Mouse (Mus musculus): ENCODE measurements around the gene Pde4b. TPM values are rescaled to one million over a fixed set of nuclear protein-coding genes. Genes with fewer than 3 reads are reported as not detected.

Gene Pde4b
- polyA plus RNA-seq, 1 experiment: 78.9 TPM

- H3K4me1 ChIP-seq (ENCODE audit: control insufficient read depth, insufficient read depth, low read length): peaks cover 5% of the 10 kb centered on the region; the same call in 1 of the 2 replicates
- peak; percentile 86 to 88 for DNase-seq
- H3K27ac ChIP-seq (ENCODE audit: insufficient read depth, low read length): peak overlapping the region; percentile 98
- no peak for TF ChIP-seq CTCF (IDR thresholded peaks at IDR 0.05; ENCODE audit: borderline replicate concordance, insufficient read depth, low read depth, low read length)
- TF ChIP-seq POLR2A (IDR thresholded peaks at IDR 0.05; ENCODE audit: borderline replicate concordance, insufficient read depth, low read length): peak; percentile 63
- peak overlapping the region; percentile 83 for H3K4me3 ChIP-seq (replicated peaks; ENCODE audit: insufficient read depth, low read depth, low read length)
- WGBS: under 1% methylated on average over 64 of the region's 64 CpGs
- H3K27me3 ChIP-seq (ENCODE audit: control insufficient read depth, insufficient read depth, low read length): no peaks in the 10 kb centered on the region
Measured at GRCm38 (mm10) chr4:102087566-102088234, 357 bp downstream of the Pde4b start.

- Histone ChIP-seq H3K4me1 (ENCODE audit: control insufficient read depth, insufficient read depth, low read length) (peaks cover 5% of the 10 kb centered on the region; the same call in 1 of the 2 replicates), H3K4me3 (replicated peaks; ENCODE audit: insufficient read depth, low read depth, low read length) (peak overlapping the region; percentile 83), H3K27ac (ENCODE audit: insufficient read depth, low read length) (peak overlapping the region; percentile 98), H3K27me3 (ENCODE audit: control insufficient read depth, insufficient read depth, low read length) (no peaks in the 10 kb centered on the region)
- 7% methylated on average over 15 of the region's 15 CpGs for WGBS
- peak; percentile 76 to 81 for DNase-seq
- TF ChIP-seq POLR2A (IDR thresholded peaks at IDR 0.05; ENCODE audit: borderline replicate concordance, insufficient read depth, low read length) (peak; percentile 36; the same call in 1 of the 2 replicates), CTCF (IDR thresholded peaks at IDR 0.05; ENCODE audit: borderline replicate concordance, insufficient read depth, low read depth, low read length) (no peak)
Measured at GRCm38 (mm10) chr4:102088235-102088867, 1.0 kb downstream of the Pde4b start.

GRCm38 (mm10) chr4:102095851-102096250, 8.5 kb downstream of the Pde4b start:
- Histone ChIP-seq H3K4me1 (ENCODE audit: control insufficient read depth, insufficient read depth, low read length) (peaks cover 8% of the 10 kb centered on the region), H3K27me3 (ENCODE audit: control insufficient read depth, insufficient read depth, low read length) (no peaks in the 10 kb centered on the region), H3K4me3 (replicated peaks; ENCODE audit: insufficient read depth, low read depth, low read length) (no peak overlapping the region), H3K27ac (ENCODE audit: insufficient read depth, low read length) (no peak overlapping the region)
- DNase-seq: no peak
- TF ChIP-seq CTCF (IDR thresholded peaks at IDR 0.05; ENCODE audit: borderline replicate concordance, insufficient read depth, low read depth, low read length) (no peak), POLR2A (IDR thresholded peaks at IDR 0.05; ENCODE audit: borderline replicate concordance, insufficient read depth, low read length) (no peak)
- WGBS: 95% methylated on average over 2 of the region's 2 CpGs

- TF ChIP-seq CTCF (IDR thresholded peaks at IDR 0.05; ENCODE audit: borderline replicate concordance, insufficient read depth, low read depth, low read length): no peak
- no peak for TF ChIP-seq POLR2A (IDR thresholded peaks at IDR 0.05; ENCODE audit: borderline replicate concordance, insufficient read depth, low read length)
- no peak for DNase-seq
- no peak overlapping the region for H3K27ac ChIP-seq (ENCODE audit: insufficient read depth, low read length)
- H3K4me1 ChIP-seq (ENCODE audit: control insufficient read depth, insufficient read depth, low read length): peaks cover 23% of the 10 kb centered on the region; the same call in 1 of the 2 replicates
- no peaks in the 10 kb centered on the region for H3K27me3 ChIP-seq (ENCODE audit: control insufficient read depth, insufficient read depth, low read length)
- 72% methylated on average over 4 of the region's 4 CpGs for WGBS
- no peak overlapping the region for H3K4me3 ChIP-seq (replicated peaks; ENCODE audit: insufficient read depth, low read depth, low read length)
Measured at GRCm38 (mm10) chr4:102102241-102102640, 14.9 kb downstream of the Pde4b start.

- Histone ChIP-seq H3K27ac (ENCODE audit: insufficient read depth, low read length) (peak overlapping the region; percentile 77), H3K4me3 (replicated peaks; ENCODE audit: insufficient read depth, low read depth, low read length) (no peak overlapping the region), H3K4me1 (ENCODE audit: control insufficient read depth, insufficient read depth, low read length) (peaks cover 32% of the 10 kb centered on the region; the same call in 1 of the 2 replicates), H3K27me3 (ENCODE audit: control insufficient read depth, insufficient read depth, low read length) (no peaks in the 10 kb centered on the region)
- DNase-seq: peak; percentile 75 to 92
- TF ChIP-seq CTCF (IDR thresholded peaks at IDR 0.05; ENCODE audit: borderline replicate concordance, insufficient read depth, low read depth, low read length) (no peak), POLR2A (IDR thresholded peaks at IDR 0.05; ENCODE audit: borderline replicate concordance, insufficient read depth, low read length) (no peak)
- WGBS: 6% methylated on average over 2 of the region's 2 CpGs
Measured at GRCm38 (mm10) chr4:102104534-102105014, 17.2 kb downstream of the Pde4b start.

- no peak for TF ChIP-seq CTCF (IDR thresholded peaks at IDR 0.05; ENCODE audit: borderline replicate concordance, insufficient read depth, low read depth, low read length)
- peak; percentile 39; the same call in 1 of the 2 replicates for TF ChIP-seq POLR2A (IDR thresholded peaks at IDR 0.05; ENCODE audit: borderline replicate concordance, insufficient read depth, low read length)
- 9% methylated on average over 6 of the region's 6 CpGs for WGBS
- peak; percentile 77 to 96 for DNase-seq
- H3K4me1 ChIP-seq (ENCODE audit: control insufficient read depth, insufficient read depth, low read length): peaks cover 43% of the 10 kb centered on the region
- H3K27ac ChIP-seq (ENCODE audit: insufficient read depth, low read length): no peak overlapping the region
- H3K27me3 ChIP-seq (ENCODE audit: control insufficient read depth, insufficient read depth, low read length): no peaks in the 10 kb centered on the region
- H3K4me3 ChIP-seq (replicated peaks; ENCODE audit: insufficient read depth, low read depth, low read length): no peak overlapping the region
Measured at GRCm38 (mm10) chr4:102106771-102107170, 19.4 kb downstream of the Pde4b start.

GRCm38 (mm10) chr4:102119454-102119853, 32.1 kb downstream of the Pde4b start:
- Histone ChIP-seq H3K4me1 (ENCODE audit: control insufficient read depth, insufficient read depth, low read length) (peaks cover 4% of the 10 kb centered on the region; the same call in 1 of the 2 replicates), H3K27me3 (ENCODE audit: control insufficient read depth, insufficient read depth, low read length) (no peaks in the 10 kb centered on the region), H3K27ac (ENCODE audit: insufficient read depth, low read length) (no peak overlapping the region), H3K4me3 (replicated peaks; ENCODE audit: insufficient read depth, low read depth, low read length) (no peak overlapping the region)
- DNase-seq: no peak
- 96% methylated on average over 3 of the region's 3 CpGs for WGBS
- TF ChIP-seq POLR2A (IDR thresholded peaks at IDR 0.05; ENCODE audit: borderline replicate concordance, insufficient read depth, low read length): no peak
- TF ChIP-seq CTCF (IDR thresholded peaks at IDR 0.05; ENCODE audit: borderline replicate concordance, insufficient read depth, low read depth, low read length): no peak
